In the genomic region with DNA sequence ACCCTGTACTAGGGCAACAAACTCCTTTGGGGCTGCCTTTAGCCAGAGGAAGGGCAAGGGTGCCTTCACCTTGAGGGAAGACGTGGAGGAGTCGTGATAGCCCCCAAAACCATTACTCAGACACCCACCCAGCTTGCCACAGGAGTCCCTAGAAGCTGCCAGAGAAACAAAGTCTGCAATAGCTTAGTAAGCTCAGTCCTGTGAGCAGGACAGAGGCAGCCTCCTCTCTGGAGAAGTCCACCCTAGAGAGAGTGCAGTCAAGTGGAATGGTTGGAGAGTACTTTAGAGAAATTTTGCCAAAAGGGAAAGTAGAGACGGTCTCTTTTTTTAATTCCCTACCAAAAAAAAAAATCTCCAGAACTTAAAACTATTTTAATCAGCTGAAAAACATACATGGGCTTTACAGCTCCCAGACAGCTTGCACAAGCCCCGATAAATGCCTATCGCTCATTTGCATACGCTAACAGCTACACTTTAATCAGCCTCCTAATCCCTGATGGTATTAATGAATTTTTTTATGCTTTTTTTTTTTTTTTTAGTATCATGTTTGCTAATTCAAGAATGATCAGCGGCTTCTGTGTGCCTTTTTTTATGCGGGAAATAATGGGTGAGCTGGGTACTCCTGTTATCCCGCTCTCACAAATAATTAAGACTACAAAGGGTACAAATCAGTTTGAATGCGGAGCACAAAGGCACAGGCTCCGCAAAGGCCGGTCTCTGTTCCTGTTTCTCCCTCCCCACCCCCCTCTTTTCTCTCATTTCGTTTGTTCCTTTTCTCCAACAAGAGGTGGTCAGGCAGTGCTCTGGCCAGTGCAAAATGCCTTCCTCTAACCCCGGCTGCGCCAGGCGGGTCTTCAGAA, we compare ENCODE assay signal across 14 mouse cellular contexts.
A peak's percentile ranks its signal among the peaks of the same experiment; 100 is the strongest.
DNase-seq lines count a peak whose midpoint lies in the region; ATAC-seq lines count a peak whose summit lies in the region.
"Had no signal": no experiment of that assay in that cellular context is flagged by ENCODE, and none has a peak within 500 bp of the region (broad histone marks: within the 10 kb centered on the region; RNA-seq: fewer than 3 reads in every experiment).

No protein-coding gene starts in this region.

- no peaks in the 10 kb centered on the region for H3K27me3 ChIP-seq in embryonic facial prominence, embryonic 11.5 days (ENCODE audit: control insufficient read depth, insufficient read depth, low read length)
- 0 out of 2 replicates have a peak, but pooled peaks cover 2% of the 10 kb centered on the region for H3K27me3 ChIP-seq in hindbrain, embryonic 11.5 days (ENCODE audit: control insufficient read depth, insufficient read depth, low read length)
- peaks cover 4% of the 10 kb centered on the region for H3K27me3 ChIP-seq in midbrain, embryonic 14.5 days (ENCODE audit: control insufficient read depth, insufficient read depth, low read length)
- H3K27me3 ChIP-seq in heart, embryonic 12.5 days (replicated peaks): peaks cover 3% of the 10 kb centered on the region; the same call in 1 of the 2 replicates

- H3K4me2 ChIP-seq in embryonic facial prominence, embryonic 11.5 days (ENCODE audit: low read depth, low read length): no peak overlapping the region
- peak overlapping the region; percentile 18 for H3K4me2 ChIP-seq in hindbrain, embryonic 11.5 days (replicated peaks; ENCODE audit: low read depth, low read length)
- peak overlapping the region; percentile 39 for H3K4me2 ChIP-seq in midbrain, embryonic 14.5 days (ENCODE audit: low read length)
- no peak overlapping the region for H3K4me2 ChIP-seq in heart, embryonic 12.5 days
- H3K4me2 ChIP-seq: kidney, embryonic 15.5 days; lung, embryonic 15.5 days had no signal

- no peaks in the 10 kb centered on the region for H3K4me1 ChIP-seq in embryonic facial prominence, embryonic 11.5 days (ENCODE audit: control insufficient read depth, insufficient read depth, low read length)
- H3K4me1 ChIP-seq in hindbrain, embryonic 11.5 days (replicated peaks; ENCODE audit: control insufficient read depth, insufficient read depth, low read length): 0 out of 2 replicates have a peak, but pooled peaks cover 2% of the 10 kb centered on the region
- peaks cover 9% of the 10 kb centered on the region; the same call in 1 of the 2 replicates for H3K4me1 ChIP-seq in midbrain, embryonic 14.5 days (ENCODE audit: control insufficient read depth, insufficient read depth, low read length)
- no peaks in the 10 kb centered on the region for H3K4me1 ChIP-seq in heart, embryonic 12.5 days (replicated peaks)
- H3K4me1 ChIP-seq: lung, embryonic 15.5 days had no signal

- ATAC-seq in embryonic facial prominence, embryonic 11.5 days (replicated peaks; ENCODE audit: insufficient number of reproducible peaks, low FRiP score, low TSS enrichment, low read depth): 0 out of 2 replicates have a peak, but pooled peaks have one; percentile 48
- no peak for ATAC-seq in hindbrain, embryonic 11.5 days (ENCODE audit: low FRiP score)
- no peak for ATAC-seq in midbrain, embryonic 14.5 days (ENCODE audit: low FRiP score, low TSS enrichment)
- ATAC-seq in heart, embryonic 12.5 days (ENCODE audit: insufficient number of reproducible peaks, low FRiP score): no peak
- ATAC-seq: activated CD4-positive, CD25-positive, alpha-beta regulatory T cell, adult 4 months had no signal

- H3K27ac ChIP-seq in embryonic facial prominence, embryonic 11.5 days (replicated peaks; ENCODE audit: low read depth, low read length): no peak overlapping the region
- no peak overlapping the region for H3K27ac ChIP-seq in hindbrain, embryonic 11.5 days (ENCODE audit: low read depth, low read length)
- H3K27ac ChIP-seq in midbrain, embryonic 14.5 days (replicated peaks; ENCODE audit: low read depth, low read length): no peak overlapping the region
- no peak overlapping the region for H3K27ac ChIP-seq in heart, embryonic 12.5 days (ENCODE audit: poor library complexity, severe bottlenecking)
- H3K27ac ChIP-seq: kidney, embryonic 15.5 days; lung, embryonic 15.5 days had no signal

- 24% methylated on average over 16 of the region's 16 CpGs for WGBS in embryonic facial prominence, embryonic 11.5 days
- 21% methylated on average over 16 of the region's 16 CpGs for WGBS in hindbrain, embryonic 11.5 days
- WGBS in midbrain, embryonic 14.5 days: 6% methylated on average over 16 of the region's 16 CpGs
- 38% methylated on average over 16 of the region's 16 CpGs for WGBS in heart, embryonic 12.5 days

- no peak overlapping the region for H3K9ac ChIP-seq in embryonic facial prominence, embryonic 11.5 days (replicated peaks; ENCODE audit: low read length)
- H3K9ac ChIP-seq in hindbrain, embryonic 11.5 days (ENCODE audit: low read depth, low read length): 0 out of 2 replicates have a peak overlapping the region, but pooled peaks have one; percentile 11
- no peak overlapping the region for H3K9ac ChIP-seq in midbrain, embryonic 14.5 days (replicated peaks; ENCODE audit: low read length)
- no peak overlapping the region for H3K9ac ChIP-seq in heart, embryonic 12.5 days
- H3K9ac ChIP-seq: kidney, embryonic 15.5 days; lung, embryonic 15.5 days had no signal

- H3K4me3 ChIP-seq in embryonic facial prominence, embryonic 11.5 days (ENCODE audit: low read depth, low read length): no peak overlapping the region
- no peak overlapping the region for H3K4me3 ChIP-seq in hindbrain, embryonic 11.5 days (ENCODE audit: low read depth, low read length)
- H3K4me3 ChIP-seq in midbrain, embryonic 14.5 days (replicated peaks; ENCODE audit: low read depth, low read length): 0 out of 2 replicates have a peak overlapping the region, but pooled peaks have one; percentile 2
- no peak overlapping the region for H3K4me3 ChIP-seq in heart, embryonic 12.5 days
- H3K4me3 ChIP-seq: kidney, embryonic 15.5 days; lung, embryonic 15.5 days had no signal

- H3K36me3 ChIP-seq in embryonic facial prominence, embryonic 11.5 days (replicated peaks; ENCODE audit: control insufficient read depth, insufficient read depth, low read depth, low read length): no peaks in the 10 kb centered on the region
- no peaks in the 10 kb centered on the region for H3K36me3 ChIP-seq in hindbrain, embryonic 11.5 days (ENCODE audit: control insufficient read depth, insufficient read depth, low read length)
- H3K36me3 ChIP-seq in midbrain, embryonic 14.5 days (ENCODE audit: control insufficient read depth, insufficient read depth, low read length): no peaks in the 10 kb centered on the region
- H3K36me3 ChIP-seq in heart, embryonic 12.5 days: no peaks in the 10 kb centered on the region
- H3K36me3 ChIP-seq: kidney, embryonic 15.5 days; lung, embryonic 15.5 days had no signal

- peak; percentile 13 for DNase-seq in Muller cell, postnatal 12 days (ENCODE audit: inconsistent ontology term)
- DNase-seq in embryonic facial prominence, embryonic 11.5 days (ENCODE audit: low spot score): peak; percentile 15
- peak; percentile 55 for DNase-seq in hindbrain, embryonic 11.5 days (ENCODE audit: low spot score)
- DNase-seq in midbrain, embryonic 14.5 days: peak; percentile 71
- DNase-seq in frontal cortex, postnatal 36 days (ENCODE audit: low spot score in 2 of 2): no peak
- DNase-seq in thymus, postnatal 25 days: no peak
- DNase-seq in yolk sac, embryonic 10.5 days (ENCODE audit: low spot score): no peak
- DNase-seq: cerebellum, postnatal 36 days; liver; thymus, adult 18-20 months had no signal

- H3K9me3 ChIP-seq in embryonic facial prominence, embryonic 11.5 days (replicated peaks; ENCODE audit: control insufficient read depth, low read length): no peaks in the 10 kb centered on the region
- no peaks in the 10 kb centered on the region for H3K9me3 ChIP-seq in hindbrain, embryonic 11.5 days (ENCODE audit: control insufficient read depth, low read length)
- no peaks in the 10 kb centered on the region for H3K9me3 ChIP-seq in midbrain, embryonic 14.5 days (ENCODE audit: control insufficient read depth, low read length)
- no peaks in the 10 kb centered on the region for H3K9me3 ChIP-seq in heart, embryonic 12.5 days (replicated peaks)
- H3K9me3 ChIP-seq: kidney, embryonic 15.5 days; lung, embryonic 15.5 days had no signal

Comparison
In these comparisons a context has a peak if more than half of its experiments do, and no peak if none do; other contexts are left out.
1. DNase-seq: peak in Muller cell, postnatal 12 days (single experiment), embryonic facial prominence, embryonic 11.5 days (single experiment), hindbrain, embryonic 11.5 days (single experiment) and midbrain, embryonic 14.5 days (single experiment); none in frontal cortex, postnatal 36 days (0 of 2), thymus, postnatal 25 days (single experiment) and yolk sac, embryonic 10.5 days (single experiment).
2. H3K4me2 ChIP-seq: peak in hindbrain, embryonic 11.5 days (single experiment) and midbrain, embryonic 14.5 days (single experiment); none in embryonic facial prominence, embryonic 11.5 days (single experiment) and heart, embryonic 12.5 days (single experiment).